ENCODE assay signal across 16 mouse cellular contexts in genomic region chr8:99184186-99184585, GRCm38 (mm10).
"Had no signal": no experiment of that assay in that cellular context is flagged by ENCODE, and none has a peak within 500 bp of the region (broad histone marks: within the 10 kb centered on the region; RNA-seq: fewer than 3 reads in every experiment).

No protein-coding gene starts in this region.

- H3K27me3 ChIP-seq: limb, embryonic 12.5 days; liver, embryonic 15.5 days; megakaryocyte, embryonic 14.5 days; midbrain, embryonic 13.5 days; neural tube, embryonic 12.5 days; stomach, embryonic 15.5 days had no signal

- DNase-seq: kidney, adult 8-10 months; kidney, postnatal 25 days; liver; lung, adult 2 months; lung, postnatal 14 days; thymus, adult 2 months; thymus, postnatal 25 days had no signal

- H3K27ac ChIP-seq: limb, embryonic 12.5 days; liver, embryonic 15.5 days; macrophage; midbrain, embryonic 13.5 days; neural tube, embryonic 12.5 days; stomach, embryonic 15.5 days had no signal

- ATAC-seq: inflammation-experienced regulatory T-cells, adult 6 months; intestine, postnatal 0 days; midbrain, embryonic 13.5 days had no signal

- H3K4me2 ChIP-seq: limb, embryonic 12.5 days; liver, embryonic 15.5 days; midbrain, embryonic 13.5 days; neural tube, embryonic 12.5 days; stomach, embryonic 15.5 days had no signal

- H3K9ac ChIP-seq: limb, embryonic 12.5 days; liver, embryonic 15.5 days; midbrain, embryonic 13.5 days; neural tube, embryonic 12.5 days; stomach, embryonic 15.5 days had no signal

- H3K9me3 ChIP-seq: limb, embryonic 12.5 days; liver, embryonic 15.5 days; megakaryocyte, embryonic 14.5 days; midbrain, embryonic 13.5 days; neural tube, embryonic 12.5 days; stomach, embryonic 15.5 days had no signal

- H3K4me3 ChIP-seq: limb, embryonic 12.5 days; liver, embryonic 15.5 days; megakaryocyte, embryonic 14.5 days; midbrain, embryonic 13.5 days; neural tube, embryonic 12.5 days; stomach, embryonic 15.5 days had no signal

- H3K4me1 ChIP-seq: limb, embryonic 12.5 days; liver, embryonic 15.5 days; megakaryocyte, embryonic 14.5 days; midbrain, embryonic 13.5 days; neural tube, embryonic 12.5 days; stomach, embryonic 15.5 days had no signal

- H3K36me3 ChIP-seq: limb, embryonic 12.5 days; liver, embryonic 15.5 days; midbrain, embryonic 13.5 days; neural tube, embryonic 12.5 days; stomach, embryonic 15.5 days had no signal
